Mouse (Mus musculus): Measurements from ENCODE around the gene Hspa12a. TPM values are rescaled to one million over a fixed set of nuclear protein-coding genes. Genes with fewer than 3 reads are reported as not detected.

Hspa12a gene
- total RNA-seq, 2 experiments from 2014 or later: 256 to 270 TPM

DNA sequence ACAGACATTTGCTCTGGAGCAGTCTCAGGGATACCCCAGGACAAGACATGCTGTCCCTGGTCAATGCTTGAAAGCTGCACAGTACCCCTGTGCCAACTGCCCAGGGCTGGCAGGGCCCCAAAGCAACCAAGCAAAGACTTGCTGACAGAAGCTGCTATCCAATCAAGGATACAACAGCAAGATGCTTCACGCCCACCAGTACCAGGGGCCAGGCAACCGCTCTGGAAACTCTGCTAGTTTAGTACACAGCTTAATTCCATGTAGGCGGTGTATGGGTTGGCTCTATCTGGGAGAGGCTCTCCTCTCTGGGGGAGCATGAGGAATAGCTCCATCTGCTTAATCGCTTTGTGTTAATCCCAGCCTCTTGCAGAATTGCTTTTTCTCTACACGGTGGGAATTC is 113.9 kb downstream of the Hspa12a start:
- peak; percentile 75 to 86 for DNase-seq (ENCODE audit: low spot score in 2 of 2)

DNA sequence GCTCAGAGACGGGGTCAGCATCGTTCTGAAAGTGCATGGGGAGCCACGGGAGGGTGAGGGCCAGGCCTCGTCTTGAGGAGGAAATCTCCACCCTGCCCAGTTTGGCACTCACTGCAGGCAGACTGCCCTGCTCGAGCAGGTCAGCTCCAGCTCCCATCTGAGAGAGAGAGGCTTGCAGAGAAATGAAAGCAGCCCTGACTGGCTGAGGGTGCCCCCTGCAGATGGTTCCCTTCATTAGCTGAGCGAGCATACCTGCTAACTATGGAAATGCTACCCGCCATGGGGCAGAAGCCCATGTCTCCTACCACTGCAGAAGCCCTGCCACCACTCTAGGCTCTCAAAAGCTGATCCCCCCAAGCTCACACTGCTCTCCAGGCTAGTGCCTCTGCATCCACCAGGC is 115.8 kb downstream of the Hspa12a start:
- DNase-seq (ENCODE audit: low spot score in 2 of 2): no peak

DNA sequence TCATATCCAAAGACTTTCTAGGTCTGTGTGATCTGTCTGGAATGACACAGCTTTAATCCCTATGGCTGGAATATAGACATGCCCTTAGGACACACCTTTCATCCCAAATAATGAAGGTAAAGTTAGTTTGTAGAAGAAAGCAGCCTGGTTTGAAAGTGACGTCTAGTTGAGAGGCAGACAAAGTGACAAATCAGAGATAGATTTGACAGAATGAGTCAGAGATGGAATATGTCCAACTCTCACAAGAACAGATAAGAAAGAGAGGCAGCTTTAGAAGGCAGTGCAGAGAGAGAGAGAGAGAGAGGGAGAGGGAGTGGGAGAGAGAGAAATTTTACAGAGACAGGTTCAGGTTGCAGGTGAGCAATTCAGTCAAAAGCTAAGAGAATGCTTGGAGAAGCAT is 119.1 kb downstream of the Hspa12a start:
- no peak for DNase-seq (ENCODE audit: low spot score in 2 of 2)

DNA sequence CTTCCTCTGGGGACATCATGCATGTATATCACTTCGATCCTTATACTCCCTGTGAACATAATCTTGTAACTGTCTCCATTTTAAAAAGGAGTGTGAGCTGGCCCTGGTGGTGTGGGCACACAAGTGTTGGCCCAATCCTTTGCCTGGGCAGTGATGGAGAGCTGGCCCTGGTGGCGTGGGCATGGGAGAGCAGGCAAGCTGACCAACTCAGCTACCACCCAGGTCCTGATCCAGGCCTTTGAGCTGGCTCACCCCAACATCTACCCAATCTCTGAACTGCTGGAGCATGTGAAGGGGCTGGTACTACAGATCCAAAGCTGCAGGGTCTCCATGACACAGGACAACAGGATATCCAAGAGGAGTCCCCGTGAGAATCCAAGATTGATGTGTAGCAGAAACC is 120.2 kb downstream of the Hspa12a start:
- no peak for DNase-seq (ENCODE audit: low spot score in 2 of 2)

DNA sequence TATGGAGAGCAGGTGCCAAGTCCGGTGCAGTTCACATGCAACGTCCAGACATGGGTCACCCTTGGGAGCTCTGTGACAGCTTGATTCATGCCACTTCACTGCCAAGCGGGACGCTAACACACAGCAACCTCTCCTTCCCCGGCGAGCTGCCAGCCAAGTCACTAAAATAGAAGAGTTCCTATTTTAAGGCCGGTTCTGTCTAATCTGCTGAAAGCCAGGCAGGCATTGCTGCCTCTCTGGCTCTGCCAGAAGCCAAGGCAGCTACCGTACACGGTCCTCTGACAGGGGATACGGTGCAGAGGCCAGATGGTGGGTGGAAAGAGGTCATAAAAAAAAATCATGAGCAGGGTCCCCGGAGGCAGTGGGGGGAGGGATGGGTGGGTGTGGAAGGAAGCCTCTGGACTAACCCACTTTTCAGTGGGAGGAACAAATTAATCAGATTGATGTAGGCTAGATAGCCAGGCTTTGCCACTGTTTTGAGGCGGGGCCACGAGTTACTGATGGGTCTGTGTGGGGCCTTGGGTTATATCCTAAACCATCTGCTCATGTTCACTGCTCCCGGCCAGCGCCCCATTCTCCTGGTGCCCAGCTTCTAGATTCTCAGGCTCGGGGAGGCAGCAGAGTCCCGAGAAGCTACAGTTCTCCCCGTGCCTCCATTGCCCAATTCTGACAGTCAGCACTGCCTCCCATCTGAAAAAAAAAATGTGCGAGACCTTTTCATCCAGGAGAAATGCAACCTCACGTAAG is 120.8 kb downstream of the Hspa12a start:
- DNase-seq (ENCODE audit: low spot score in 2 of 2): peak; percentile 61 to 63

DNA sequence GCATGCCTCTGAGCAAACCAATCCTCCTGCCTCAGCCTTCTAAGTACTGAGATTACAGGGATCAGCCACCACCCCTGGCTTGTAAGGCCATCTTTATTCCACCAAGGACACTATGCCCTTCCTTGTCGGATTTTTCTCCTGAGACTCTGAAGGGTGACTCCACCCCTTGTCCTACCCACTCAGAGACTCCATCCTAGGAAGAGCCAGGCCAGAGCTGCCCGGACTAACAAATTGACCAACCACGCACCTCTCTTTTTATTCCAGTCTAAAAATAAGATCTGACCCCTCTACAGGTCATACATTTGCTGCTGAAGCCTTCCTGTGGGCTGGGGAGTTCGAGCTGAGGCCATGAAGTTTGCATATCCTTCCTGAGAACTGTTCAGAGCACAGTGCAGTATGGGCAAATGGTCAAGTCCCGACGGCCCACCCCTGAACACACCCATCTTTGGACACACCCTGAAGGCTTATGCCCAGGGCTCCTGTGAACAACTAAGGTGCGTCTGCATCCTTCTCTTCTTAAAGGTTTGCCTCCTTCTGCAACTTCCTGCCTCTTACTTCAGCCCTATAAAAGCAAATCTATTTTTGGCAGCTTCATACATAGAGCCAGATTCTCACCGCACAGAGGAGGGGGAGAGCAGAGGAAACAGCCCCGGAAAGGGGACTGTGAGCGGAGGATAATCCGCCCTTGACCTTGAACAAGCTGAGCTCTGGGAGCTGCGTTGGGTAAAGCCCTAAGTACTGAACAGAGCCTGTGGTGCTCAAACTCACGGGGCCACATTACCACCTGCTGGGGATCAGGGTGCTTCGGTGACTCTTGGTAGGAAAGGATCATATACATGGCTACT is 124.7 kb downstream of the Hspa12a start:
- DNase-seq (ENCODE audit: low spot score in 2 of 2): no peak

DNA sequence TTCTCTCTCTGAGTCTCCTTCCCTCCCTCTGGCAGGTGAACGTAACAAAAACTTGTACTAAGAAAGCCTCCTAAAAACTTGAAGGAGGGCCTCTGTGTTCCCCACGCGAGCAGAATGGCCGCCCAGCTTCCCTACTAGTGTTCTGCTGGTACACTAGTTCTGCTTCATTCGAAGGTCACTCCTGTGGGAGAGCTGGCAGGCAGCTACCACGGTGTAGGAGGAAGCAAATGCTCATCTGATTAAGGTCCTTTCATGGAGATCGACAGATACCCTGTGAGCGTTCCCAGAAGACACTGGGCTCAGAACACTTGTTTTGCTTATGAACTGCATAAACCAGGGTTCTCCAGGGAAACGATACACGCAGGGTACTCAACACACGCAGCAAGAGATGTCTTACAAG is 126.1 kb downstream of the Hspa12a start:
- DNase-seq (ENCODE audit: low spot score in 2 of 2): no peak

DNA sequence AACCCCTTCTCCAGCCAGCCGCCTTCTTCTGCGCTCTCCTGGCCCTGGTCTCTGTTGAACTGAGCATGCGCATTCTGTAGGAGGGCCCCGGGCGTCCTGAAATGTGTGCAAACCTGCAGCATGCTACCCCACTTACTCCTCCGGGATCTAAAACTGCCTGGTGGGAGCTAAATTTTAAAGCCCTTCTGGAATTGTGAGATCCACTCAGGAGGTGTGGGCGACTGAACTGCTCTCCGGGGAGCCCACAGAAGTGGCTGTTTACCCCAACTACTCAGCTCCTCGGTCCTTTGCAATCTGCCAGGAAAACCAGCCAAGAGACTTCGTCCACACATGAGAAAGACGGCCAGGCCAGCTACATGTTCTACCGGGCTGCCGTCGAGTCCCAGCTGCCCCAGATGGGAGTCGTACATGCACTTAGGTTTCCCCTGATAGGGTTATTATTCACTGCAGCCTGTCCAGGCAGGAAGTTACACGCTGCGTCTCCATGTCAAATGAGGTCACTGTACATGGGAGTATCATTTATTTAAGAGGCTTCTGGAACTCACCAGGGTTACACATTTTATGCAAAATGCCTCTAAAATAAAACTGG is 126.9 kb downstream of the Hspa12a start:
- DNase-seq (ENCODE audit: low spot score in 2 of 2): no peak

DNA sequence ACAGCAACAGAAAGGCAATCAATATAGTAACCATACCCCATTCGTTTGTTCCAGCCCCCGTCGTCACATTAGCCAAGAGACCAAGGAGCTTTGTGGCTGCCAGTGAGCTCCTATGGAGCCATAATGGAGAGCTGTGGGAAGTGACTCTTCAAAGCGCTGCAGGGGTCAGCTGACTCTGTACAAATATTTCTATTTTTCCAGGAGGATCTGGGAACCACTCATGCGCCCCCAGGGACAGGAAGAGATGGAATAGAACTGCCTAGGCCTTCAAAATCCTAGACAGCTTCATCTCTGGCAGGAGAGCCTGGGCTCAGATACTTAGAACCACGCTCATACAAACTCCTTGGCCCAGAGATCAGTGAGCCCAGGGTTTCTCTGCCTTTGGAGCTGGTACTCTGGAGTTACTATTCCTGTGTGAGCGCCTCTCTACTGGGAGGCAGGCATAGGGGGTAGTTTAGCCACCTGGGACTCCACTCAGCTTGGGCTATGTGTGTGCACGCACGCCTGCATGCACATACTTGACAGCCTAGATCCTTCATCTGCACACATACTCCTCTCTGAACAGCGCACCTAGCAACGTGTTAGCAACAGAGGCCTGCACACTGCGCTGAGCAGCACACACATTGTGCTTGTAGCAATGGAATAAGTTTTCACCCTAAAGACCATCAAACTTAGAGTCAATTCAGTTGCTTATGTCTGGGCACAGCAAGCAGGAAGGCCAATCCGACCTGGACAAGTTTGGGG is 128.1 kb downstream of the Hspa12a start:
- DNase-seq (ENCODE audit: low spot score in 2 of 2): no peak

DNA sequence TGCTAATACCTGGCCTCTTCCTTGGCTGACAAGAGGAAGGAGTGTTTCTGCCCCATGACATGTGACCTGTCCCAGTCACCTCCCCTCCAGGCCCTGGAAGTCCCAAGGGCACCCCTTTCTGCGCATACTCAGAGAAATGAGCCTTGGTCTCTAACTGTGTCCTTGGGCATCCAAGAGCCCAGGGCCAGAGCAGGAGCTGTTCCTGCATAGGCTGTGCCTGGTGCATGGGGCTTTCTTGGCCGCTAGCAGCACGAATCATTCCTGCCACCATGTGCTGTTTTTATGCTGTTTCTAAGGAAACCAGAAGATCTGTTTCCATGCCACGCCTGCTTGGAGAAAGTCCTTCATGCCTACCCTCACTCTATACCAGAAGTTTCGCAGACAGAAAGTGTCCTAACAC is 132.9 kb downstream of the Hspa12a start:
- DNase-seq (ENCODE audit: low spot score in 2 of 2): no peak

DNA sequence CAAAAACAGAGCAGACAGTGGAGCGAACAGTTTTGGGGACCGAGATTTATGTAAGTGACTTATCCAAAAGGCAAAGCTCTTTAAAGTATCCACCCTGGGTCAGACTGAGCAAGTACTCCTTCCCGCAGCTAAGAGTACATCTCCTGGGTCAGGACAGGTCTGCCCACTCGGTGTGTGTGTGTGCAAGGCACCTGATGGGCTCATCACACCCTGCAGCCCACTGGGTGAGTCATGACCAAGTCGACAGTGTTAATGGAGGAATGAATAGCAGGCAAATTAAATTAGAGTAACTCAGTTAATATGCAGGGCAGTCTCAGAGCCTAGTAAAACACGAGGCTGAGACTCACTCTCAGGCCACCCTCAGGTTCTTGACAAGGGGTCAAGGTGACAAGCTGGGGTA is 134.6 kb downstream of the Hspa12a start:
- DNase-seq (ENCODE audit: low spot score in 2 of 2): no peak

DNA sequence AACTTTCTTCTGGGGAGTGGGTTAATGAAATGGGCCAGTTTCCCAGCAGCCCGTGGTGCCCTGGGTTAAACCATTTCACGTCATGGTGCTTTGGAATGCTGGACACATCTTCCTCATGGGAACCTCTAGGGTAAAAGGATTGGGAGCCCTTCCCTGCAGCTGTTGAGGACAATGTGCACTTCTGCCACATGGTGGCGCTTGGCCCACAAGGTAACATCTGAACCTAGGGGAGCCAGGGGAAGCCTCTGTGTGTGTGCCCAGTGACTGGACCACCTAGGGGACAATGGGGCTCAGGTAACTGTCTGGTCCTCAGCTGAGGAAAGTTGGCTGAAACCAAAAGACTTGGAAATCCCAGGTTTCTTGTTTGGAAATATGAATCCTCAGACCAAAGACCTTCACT is 137.1 kb downstream of the Hspa12a start:
- DNase-seq (ENCODE audit: low spot score in 2 of 2): peak; percentile 61 to 64

DNA sequence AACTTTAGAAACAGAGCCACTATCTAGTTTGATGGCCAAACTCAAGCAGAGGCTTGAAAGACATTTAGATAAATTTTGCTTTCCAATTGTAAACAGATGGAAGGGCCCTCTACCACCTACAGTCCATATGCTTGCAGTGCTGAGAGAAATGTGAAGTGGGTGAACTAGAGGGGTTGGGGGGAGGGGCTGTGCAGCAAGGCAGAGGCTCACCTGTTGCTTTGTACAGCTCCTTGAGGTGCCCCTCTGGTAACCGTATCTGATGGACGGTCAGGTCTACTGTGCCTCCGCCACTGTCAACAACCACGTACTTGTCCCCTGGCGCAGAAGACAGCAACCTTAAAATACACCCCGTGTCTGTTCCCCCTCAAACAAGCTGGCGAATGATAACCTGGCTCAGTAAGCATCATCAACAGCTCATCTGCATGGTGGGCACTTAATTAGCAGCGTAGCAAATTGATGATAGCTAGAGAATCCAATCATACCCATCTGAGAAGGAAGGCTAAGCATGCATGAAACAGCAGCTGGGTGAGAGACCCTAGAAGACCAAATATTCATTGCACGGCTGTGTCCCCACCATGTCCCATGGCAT is 138.2 kb downstream of the Hspa12a start:
- peak; percentile 63 to 74 for DNase-seq (ENCODE audit: low spot score in 2 of 2)

DNA sequence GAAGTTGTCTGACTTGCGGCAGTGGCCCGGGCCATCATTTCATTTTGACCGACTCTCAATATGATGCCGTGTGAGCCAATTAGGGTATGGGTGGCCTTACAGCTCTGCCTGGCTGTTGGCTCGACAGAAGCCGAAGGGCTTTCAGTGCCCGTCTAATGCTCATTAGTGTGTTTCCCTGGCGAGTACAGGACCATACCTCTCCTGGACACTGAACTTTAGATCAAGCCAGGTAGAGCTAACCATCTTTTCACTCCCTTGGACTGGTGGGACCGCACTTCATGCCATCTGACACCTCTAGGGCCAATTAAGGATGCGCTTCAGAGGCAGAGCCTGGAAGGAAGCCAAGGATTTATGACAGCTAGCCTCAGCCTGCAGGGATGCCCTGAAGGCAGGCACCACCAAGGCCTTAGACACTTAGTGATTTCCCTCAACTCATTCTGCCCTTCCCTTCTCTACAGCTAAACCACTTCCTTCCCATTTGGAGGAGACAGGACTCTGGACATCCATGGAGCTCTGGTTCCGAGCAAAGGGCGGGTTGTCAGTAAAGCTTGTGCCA is 148.3 kb downstream of the Hspa12a start:
- no peak for DNase-seq (ENCODE audit: low spot score in 2 of 2)

DNA sequence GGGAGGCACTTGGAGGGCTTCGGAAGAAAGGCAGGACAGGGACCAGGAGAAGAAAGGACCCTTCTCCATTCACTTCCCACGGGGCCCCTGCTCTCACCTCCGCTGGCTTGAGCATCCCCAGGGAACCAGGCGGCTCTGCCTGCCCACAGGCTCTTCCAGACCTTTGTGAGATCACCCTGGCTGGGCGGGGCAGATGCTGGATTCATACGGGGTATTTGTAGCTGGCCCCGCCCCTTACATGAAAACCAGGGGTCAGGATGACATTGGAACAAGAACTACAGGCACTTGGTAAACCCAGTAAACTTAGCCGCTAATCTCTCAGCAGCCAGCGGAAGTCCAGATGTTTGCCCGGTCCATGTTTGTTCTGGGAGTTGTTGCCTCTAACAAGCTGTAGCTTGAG is 149.2 kb downstream of the Hspa12a start, which contains the start of gene 1700019N19Rik:
Gene 1700019N19Rik, minus strand, starts transcription at position 178 of the 400 bp plus-strand sequence.
- DNase-seq (ENCODE audit: low spot score in 2 of 2): no peak

DNA sequence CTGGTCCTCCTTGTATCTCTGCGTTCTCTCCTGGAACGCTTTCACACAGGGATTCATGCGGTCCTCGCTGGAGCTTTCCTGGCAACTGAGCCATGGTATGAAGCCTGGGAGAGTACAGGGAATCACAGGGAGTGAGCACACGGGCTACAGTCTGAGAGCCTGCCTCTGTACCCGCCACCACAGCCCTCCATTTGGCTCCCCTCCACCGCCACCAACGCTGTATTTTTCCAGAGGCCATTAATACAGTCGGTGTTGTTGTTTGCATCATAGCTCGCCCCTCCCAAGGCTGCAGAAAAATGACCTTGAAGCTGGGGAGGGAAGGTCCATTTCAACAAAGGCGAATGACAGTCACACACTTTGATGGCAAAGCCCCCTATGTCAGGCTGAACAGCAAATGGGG is 154.3 kb downstream of the Hspa12a start:
- no peak for DNase-seq (ENCODE audit: low spot score in 2 of 2)

DNA sequence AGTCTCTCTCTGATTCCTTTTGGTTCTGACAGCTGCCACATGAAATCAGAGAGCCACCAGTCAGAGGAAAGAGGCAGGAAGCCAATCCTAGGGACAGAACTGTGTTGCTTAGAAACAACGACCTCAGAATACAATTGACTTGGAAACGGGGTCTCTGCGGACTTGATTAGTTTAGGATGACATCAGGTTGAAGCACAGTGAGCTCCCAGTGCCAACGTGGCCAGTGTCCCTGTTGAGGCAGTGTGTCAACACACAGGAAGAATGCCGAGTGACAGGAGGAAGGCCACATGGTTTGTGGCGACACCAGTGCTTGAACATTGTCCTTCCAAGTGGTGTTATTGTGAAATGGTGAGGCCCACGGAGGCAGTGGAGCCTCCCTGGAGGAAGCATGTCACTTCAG is 159.5 kb downstream of the Hspa12a start:
- peak; percentile 65 to 84 for DNase-seq (ENCODE audit: low spot score in 2 of 2)

DNA sequence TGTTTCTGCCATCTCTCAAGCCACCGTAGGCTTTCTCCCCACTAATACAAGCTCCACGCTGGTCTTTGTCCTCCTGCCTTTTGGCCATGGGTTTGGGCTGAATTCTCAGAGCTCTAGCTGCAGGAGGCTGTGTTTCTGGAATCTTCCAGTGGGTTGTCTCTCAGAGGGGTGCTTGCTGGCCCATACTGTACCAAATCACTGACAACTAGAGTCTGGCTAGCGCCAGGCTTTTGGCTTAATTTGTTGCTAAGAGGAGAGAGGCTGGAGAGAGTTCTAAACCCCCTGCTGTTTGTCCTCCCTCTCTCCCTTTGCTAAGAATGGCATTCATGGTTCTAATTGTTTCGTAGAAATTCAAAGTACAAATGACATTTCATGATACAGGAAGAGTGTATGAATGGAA is 161.9 kb downstream of the Hspa12a start:
- DNase-seq (ENCODE audit: low spot score in 2 of 2): peak in 1 of 2 experiments; percentile 55

DNA sequence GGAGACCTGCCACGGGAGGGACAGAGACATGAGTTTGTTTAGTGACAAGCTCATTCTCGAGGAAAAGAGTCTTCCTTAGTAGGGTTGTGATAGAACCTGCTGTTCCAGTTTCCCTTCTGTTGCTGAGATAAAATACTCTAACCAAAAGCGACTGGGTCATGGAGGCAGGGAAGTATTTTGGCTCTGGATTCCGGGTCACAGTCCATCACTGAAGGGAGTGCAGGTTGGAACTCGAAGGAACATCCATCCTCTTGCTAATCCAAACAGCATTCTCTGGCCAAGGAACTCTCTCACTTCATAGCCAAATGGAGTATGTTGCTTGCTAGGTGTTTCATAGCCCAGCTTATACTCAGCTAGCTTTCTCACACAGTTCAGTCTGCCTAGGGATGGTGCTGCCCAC is 167.0 kb downstream of the Hspa12a start:
- no peak for DNase-seq (ENCODE audit: low spot score in 2 of 2)

DNA sequence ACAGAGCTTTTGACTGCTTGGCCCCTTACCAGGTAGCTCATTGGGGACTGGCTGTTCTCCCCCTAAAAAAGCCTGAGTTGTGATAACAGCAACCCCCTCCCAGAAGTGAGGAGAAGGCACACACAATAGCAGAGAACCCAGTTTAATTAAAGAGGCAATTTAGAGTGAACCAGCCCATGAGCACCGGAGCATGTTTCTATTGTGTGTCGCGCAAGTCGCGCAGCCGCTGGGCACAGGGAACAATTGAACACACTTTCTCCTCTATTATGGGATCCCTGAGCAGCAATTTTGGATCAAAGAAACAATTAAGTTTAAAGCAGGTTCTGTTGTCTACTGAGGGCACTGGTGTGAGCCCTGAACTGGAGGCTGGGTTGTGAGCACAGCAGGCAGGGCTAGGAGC is 176.1 kb downstream of the Hspa12a start:
- no peak for DNase-seq (ENCODE audit: low spot score in 2 of 2)
